Mouse (Mus musculus): ENCODE results near the gene Dgkz.

The Dgkz gene

DNA sequence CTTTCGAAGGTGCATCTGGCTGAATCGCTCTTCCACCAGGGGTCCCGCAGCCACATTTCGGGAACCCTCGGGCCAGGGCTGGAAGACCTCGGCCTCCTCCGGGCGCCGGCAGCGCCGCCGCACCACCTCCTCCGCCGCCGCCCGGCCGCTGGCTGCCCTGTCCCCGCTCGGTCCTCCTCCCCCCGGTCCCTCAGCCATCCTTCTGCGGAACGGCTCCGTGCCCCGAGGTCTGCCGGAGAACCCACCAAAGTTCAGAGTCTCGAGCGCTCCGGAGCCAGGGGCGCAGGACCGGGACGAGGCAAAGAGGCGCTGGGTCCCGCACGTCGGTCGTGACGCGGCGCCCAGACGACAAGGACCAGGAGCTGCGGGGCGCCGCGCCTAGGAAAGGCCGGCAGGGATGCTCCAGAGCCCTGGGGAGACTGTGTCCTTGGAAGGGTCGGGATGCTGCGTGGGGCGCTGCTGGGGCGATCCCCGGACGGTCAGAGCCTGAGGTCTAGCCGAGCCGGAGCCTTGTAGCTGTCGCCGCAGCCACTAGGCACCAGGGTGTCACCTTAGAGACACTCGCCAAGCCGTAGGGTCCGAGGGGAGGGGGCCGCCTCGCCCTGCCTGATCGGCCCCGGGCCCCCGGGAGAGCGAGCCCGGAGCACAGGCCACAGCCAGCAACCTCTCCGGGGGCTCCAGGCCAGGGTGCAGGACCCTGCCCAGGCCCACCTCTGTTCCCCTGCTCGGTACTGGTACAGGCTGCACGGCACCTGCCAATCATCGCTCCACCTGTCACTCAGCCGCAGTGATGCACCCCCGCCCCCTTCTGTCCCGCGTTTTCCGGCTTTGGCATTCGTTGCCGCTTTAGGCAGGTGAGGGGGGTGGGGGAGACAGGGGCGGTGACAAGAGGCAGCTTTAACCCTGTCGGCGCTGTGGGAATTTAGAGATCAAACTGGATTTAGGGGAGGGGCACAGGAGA, at the start of gene Dgkz:
TSS of gene Dgkz (minus strand) at position 284 of the 961 bp plus-strand sequence.
- DNase-seq (ENCODE audit: low spot score): no peak

DNA sequence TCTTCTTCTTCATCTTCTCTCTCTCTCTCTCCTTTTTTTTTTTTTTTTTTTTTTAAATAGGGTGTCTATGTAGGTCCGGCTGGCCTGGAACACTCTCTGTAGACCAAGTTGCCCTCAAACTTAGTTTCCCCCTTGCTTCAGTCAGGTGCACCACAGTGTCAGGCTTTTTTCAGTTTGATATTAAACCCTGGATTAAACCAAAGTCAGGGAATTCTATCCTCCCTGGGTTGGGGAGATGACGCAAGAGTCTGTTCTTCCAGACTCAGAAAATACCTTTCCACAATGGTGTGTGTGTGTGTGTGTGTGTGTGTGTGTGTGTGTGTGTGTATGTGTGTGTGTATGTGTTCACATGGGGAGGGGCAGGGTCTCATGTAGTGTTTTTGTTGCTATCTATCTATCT, 49.5 kb upstream of the Dgkz start:
- no peak for DNase-seq (ENCODE audit: low spot score)

GRCm38 (mm10) chr2:92024274-92024672, 48.6 kb upstream of the Dgkz start, which contains the start of gene Creb3l1:
Creb3l1 (minus strand) TSS chr2:92024502.
- no peak for DNase-seq (ENCODE audit: low spot score)

- no peak for DNase-seq (ENCODE audit: low spot score)
Measured at GRCm38 (mm10) chr2:92023362-92024273, 48.0 kb upstream of the Dgkz start.

DNA sequence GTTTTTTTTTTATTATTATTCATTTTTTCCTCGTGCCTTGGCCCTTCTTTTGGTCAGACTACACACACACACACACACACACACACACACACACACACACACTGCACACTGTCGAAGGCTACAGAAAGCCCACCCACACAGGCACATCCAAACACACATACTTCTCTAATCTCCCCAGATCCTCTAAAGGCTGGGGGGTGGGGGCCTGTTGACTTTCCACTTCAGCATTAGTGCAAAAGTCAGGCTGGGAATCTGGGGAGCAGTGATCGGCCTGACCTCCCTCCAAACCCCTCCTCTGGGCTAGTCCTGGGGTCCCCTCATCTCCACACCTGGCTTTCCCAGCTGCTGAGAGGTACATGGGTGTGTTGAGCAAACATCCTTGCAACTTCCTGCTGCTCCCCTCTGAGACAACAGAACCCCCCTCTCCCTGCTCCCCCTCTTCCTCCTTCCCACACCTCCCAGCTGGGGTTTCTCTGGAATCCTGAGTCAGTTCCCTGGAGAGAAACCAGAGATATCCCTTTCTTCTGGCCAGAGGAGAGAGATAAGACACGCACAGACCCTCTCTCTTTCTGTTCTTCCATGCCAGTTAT, 45.1 kb upstream of the Dgkz start:
- no peak for DNase-seq (ENCODE audit: low spot score)

DNA sequence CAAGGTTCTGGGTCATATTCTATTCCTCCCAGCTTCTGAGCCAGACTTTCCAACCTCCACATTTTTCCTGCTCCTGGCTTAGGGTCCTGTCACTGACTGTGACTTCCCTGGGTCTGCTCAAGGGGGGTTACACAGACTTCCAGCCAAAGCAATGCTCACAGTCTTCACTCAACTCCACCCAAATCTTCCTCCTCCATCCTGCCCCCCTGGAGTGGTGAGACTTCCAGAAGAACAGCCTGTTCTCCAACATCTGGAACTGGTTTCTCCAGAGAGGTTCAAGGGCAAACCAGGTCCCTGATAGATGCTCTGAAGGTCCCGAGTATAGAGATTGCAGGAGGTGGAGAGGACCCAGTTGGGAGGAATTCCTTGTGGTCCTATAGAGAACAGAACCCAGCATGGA, 41.8 kb upstream of the Dgkz start:
- no peak for DNase-seq (ENCODE audit: low spot score)

GRCm38 (mm10) chr2:92016981-92017380, 41.3 kb upstream of the Dgkz start:
- no peak for DNase-seq (ENCODE audit: low spot score)

GRCm38 (mm10) chr2:92014891-92015290, 39.2 kb upstream of the Dgkz start:
- no peak for DNase-seq (ENCODE audit: low spot score)

GRCm38 (mm10) chr2:92014248-92014647, 38.6 kb upstream of the Dgkz start:
- DNase-seq (ENCODE audit: low spot score): no peak

DNA sequence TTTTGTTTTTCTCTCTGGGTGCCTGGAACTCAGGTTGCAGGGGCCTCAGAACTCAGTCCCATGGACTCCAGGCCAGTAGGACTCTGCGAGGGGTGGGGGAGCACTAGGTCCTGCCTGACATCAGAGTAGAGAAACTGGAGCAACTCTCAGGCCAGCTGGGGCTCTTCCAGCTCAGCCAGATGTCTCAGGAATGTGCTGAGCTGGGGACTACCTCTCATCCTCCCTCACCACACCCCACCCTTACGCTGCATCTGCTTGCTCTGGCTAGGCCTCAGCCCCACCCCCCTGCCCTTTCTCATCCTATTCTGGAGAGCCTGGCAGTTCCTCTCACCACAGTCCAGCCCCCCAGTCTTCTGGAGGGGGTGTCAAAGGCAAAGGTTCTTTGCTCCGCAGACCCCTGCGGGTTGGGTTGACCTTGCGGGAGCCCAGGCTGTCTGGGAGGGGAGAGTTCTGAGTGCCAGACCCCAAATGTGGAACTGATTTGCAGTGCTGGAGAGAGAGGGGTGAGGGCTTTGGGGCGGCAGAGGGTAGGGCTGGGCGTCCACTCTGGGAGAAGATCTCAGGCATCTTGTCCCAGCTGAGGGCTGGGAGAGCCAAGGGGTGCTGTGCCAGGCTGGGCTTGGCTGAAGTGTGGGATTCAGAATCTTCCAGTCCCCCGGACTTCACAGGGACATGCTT, 37.2 kb upstream of the Dgkz start:
- no peak for DNase-seq (ENCODE audit: low spot score)

- DNase-seq (ENCODE audit: low spot score): no peak
Measured at GRCm38 (mm10) chr2:92011424-92012353, 36.0 kb upstream of the Dgkz start.

DNA sequence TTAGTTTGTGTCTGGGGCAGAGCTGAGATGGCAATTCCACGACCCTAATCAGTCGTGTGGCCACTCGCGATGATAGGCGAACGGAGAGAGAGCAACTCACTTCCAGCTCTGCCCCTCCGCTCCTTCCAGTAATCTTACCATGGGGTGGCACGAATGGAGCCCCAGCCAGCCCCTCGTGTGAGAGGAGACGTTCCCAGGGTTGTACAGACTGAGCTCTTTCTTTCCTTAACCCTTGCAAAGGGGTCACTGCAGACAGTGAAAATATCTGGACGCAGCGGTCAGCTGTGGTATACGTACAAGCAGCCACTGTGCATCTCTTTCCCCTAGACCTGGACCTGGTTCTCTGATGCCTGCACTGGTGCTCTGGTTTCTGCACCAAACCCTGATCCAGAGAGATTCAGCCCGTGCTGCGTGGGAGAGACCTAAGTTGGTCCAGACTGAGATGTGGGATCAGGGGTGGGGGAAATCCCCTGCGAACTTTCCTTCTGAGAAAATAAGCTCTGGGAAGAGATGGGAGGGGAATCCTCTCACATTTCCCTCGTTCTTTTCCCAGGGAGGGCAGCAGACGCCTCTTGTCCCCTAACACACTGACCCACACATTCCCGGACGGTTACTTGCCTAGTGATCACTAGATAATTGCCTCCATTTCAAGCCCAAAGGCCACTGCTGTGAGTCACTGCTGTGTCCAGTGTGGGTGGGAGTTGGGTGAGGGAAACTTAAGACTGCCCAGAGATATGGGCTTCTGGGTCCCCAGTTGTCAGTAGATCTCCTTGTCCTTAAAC, 33.1 kb upstream of the Dgkz start:
- DNase-seq (ENCODE audit: low spot score): no peak

DNA sequence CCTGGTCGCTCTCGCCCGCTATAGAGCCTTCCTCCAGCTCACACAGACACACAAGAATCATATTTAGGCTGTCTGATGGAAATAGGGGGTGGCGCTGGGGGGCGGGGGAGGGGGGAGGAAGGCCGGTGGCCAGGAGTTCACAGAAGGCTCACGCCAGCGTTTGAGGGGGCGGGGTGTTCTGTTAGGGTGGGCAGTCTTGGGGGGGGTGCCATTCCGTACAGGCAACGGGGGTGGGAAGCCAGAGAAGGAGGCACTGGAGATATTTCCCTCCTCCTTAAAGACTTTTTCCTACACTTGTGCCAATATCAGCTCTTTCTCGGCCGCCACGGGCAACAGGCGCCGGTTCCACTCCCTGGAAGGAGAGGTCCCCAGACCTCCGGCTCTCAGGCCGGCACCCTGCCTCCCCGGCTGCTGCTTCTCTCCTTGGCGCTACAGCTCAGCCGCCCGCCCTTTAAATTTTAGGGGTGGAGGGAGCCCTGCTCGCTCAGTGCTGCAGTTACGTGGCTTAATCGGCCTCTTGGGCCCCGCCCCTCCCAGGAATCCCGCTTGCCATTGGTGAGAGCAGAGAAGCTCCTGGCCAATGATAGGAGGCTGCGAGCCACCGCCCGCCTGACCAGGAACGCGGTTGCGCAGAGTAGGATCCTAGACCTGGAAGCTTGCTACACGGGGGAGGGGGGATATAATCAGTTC, 32.4 kb upstream of the Dgkz start:
- peak; percentile 95 for DNase-seq (ENCODE audit: low spot score)

GRCm38 (mm10) chr2:92006983-92007921, 31.6 kb upstream of the Dgkz start:
- no peak for DNase-seq (ENCODE audit: low spot score)

- DNase-seq (ENCODE audit: low spot score): no peak
Measured at GRCm38 (mm10) chr2:92006491-92006890, 30.8 kb upstream of the Dgkz start.

DNA sequence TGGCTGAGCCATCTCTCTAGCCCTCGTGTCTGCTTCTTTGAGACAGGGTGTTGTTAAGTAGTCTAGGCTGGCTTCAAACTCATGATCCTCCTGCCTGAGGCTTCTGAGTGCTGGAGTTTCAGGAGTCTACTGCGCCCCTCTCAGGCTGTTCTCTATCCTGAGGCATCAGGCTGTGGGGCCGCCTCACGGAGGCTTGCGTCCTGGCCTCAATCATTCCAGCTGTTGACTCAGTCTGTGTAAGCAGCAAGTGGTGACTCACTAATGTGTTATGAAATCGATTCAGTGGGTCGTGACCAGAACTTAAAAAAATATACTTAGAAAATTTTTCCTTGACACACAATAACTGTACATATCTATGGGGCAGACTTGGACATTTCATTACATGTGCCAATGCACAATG, 29.0 kb upstream of the Dgkz start:
- no peak for DNase-seq (ENCODE audit: low spot score)

DNA sequence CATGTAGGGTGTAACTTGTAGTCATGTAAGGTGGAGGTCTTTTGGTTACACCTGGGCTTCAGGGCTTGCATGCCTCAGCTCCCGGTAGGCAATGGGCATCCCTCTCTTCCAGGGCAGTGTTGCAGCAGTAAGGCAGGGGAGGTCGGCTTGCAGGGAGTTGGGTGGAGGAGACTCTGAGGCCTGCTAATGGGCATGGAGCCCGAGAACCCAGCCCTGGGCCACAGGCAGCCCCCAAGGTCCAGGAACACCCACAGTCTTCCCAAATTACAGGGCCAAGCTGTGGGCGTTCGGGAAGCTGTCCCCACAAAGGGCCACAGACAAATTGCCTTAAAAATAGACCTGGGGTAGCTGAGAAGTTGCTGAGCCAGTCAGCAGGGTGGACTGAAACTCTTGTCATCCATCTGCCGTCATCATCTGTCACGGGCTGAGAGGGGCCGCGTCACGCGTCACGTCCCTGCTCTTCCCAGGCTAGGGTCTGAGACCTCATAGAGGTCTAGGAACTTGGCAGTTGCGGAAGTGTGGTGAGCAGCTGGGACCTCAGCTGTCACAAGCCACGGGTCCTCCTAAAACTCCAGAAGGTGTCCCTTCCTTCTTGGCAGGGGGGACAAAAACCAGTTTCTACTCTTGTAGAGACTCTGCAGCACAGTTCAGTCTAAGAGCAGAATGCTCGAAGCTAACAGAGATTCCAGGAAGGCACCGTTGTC, 22.4 kb upstream of the Dgkz start:
- DNase-seq (ENCODE audit: low spot score): no peak

Data from left cerebral cortex, adult 11 months (tissue).